Comparison of ENCODE assay signal across 26 mouse cellular contexts in the genomic region with DNA sequence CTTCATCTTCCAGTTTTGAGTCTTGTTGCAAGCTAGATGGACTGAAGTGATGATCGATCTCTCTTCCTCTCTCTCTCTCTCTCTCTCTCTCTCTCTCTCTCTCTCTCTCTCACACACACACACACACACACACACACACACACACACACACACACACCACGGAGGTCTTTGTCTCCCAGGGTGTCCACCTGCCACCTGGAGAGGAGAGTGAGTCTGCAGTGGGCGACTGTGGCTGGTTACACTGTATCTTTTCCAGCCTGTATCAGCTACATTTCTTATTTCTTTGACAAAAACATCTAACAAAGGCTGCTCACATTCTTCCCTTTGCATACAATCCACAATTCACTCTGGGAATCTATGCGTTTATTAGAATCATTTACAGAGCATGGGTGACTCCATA. TPM values are rescaled to one million over a fixed set of nuclear protein-coding genes. Genes with fewer than 3 reads are reported as not detected.
A peak's percentile ranks its signal among the peaks of the same experiment; 100 is the strongest.
DNase-seq lines count a peak whose midpoint lies in the region; ATAC-seq and TF ChIP-seq lines count a peak whose summit lies in the region.
"Had no signal": no experiment of that assay in that cellular context is flagged by ENCODE, and none has a peak within 500 bp of the region (broad histone marks: within the 10 kb centered on the region; RNA-seq: fewer than 3 reads in every experiment).

No protein-coding gene starts in this region.

- H3K4me3 ChIP-seq in heart, embryonic 15.5 days = no peak overlapping the region
- H3K4me3 ChIP-seq in stomach, embryonic 16.5 days (replicated peaks; ENCODE audit: low read length) = no peak overlapping the region
- H3K4me3 ChIP-seq in stomach, postnatal 0 days (ENCODE audit: low read depth, low read length) = no peak overlapping the region
- H3K4me3 ChIP-seq: forebrain, embryonic 10.5 days; forebrain, embryonic 13.5 days; heart, embryonic 13.5 days; hindbrain, embryonic 10.5 days; hindbrain, embryonic 13.5 days; intestine, embryonic 15.5 days had no signal

- no peak for TF ChIP-seq CTCF in stomach, postnatal 0 days (IDR thresholded peaks at IDR 0.05; ENCODE audit: low read depth)

- DNase-seq in heart, postnatal 10 days = no peak
- no peak for DNase-seq in stomach, postnatal 0 days (ENCODE audit: low spot score)
- peak; percentile 32 for DNase-seq in thymus, postnatal 14 days
- no peak for DNase-seq in thymus, postnatal 4 days
- DNase-seq: adrenal gland, postnatal 10 days; adrenal gland, postnatal 36 days; B cell, adult 2 months; cerebellum, adult 18-20 months; cerebellum, adult 9-10 months; cerebellum, postnatal 14 days; gastrocnemius, postnatal 10 days; gastrocnemius, postnatal 36 days; heart, postnatal 36 days had no signal

- no peak for TF ChIP-seq EP300 in stomach, postnatal 0 days (optimal IDR thresholded peaks at IDR 0.05)

- intact Hi-C loops in heart, postnatal 10 days (cut with DNase I) = no loop called here

- no peaks in the 10 kb centered on the region for H3K9me3 ChIP-seq in heart, embryonic 15.5 days (replicated peaks)
- H3K9me3 ChIP-seq in stomach, embryonic 16.5 days (replicated peaks; ENCODE audit: control insufficient read depth, low read length) = no peaks in the 10 kb centered on the region
- no peaks in the 10 kb centered on the region for H3K9me3 ChIP-seq in stomach, postnatal 0 days (ENCODE audit: control insufficient read depth, low read length)
- H3K9me3 ChIP-seq: forebrain, embryonic 10.5 days; forebrain, embryonic 13.5 days; G1E; heart, embryonic 13.5 days; hindbrain, embryonic 10.5 days; hindbrain, embryonic 13.5 days; intestine, embryonic 15.5 days had no signal

- no peaks in the 10 kb centered on the region for H3K27me3 ChIP-seq in heart, embryonic 15.5 days
- no peaks in the 10 kb centered on the region for H3K27me3 ChIP-seq in stomach, embryonic 16.5 days (ENCODE audit: control insufficient read depth, insufficient read depth, low read length)
- no peaks in the 10 kb centered on the region for H3K27me3 ChIP-seq in stomach, postnatal 0 days (ENCODE audit: control insufficient read depth, insufficient read depth, low read length)
- H3K27me3 ChIP-seq: CH12.LX; forebrain, embryonic 13.5 days; heart, embryonic 13.5 days; hindbrain, embryonic 13.5 days; intestine, embryonic 15.5 days; Patski had no signal

- WGBS in heart, embryonic 15.5 days = 82% methylated on average over 4 of the region's 4 CpGs
- 80% methylated on average over 4 of the region's 4 CpGs for WGBS in stomach, embryonic 16.5 days
- 79% methylated on average over 4 of the region's 4 CpGs for WGBS in stomach, postnatal 0 days

- no peak for ATAC-seq in heart, embryonic 15.5 days (replicated peaks; ENCODE audit: insufficient number of reproducible peaks, insufficient read depth, low FRiP score, low read depth)
- no peak for ATAC-seq in stomach, embryonic 16.5 days (ENCODE audit: insufficient read depth, low FRiP score)
- ATAC-seq in stomach, postnatal 0 days (ENCODE audit: low FRiP score, low TSS enrichment) = no peak
- ATAC-seq: forebrain, embryonic 13.5 days; forebrain, embryonic 16.5 days; hindbrain, embryonic 16.5 days; intestine, embryonic 15.5 days; Patski had no signal

- H3K36me3 ChIP-seq in heart, embryonic 15.5 days = no peaks in the 10 kb centered on the region
- H3K36me3 ChIP-seq in stomach, embryonic 16.5 days (ENCODE audit: control insufficient read depth, insufficient read depth, low read length) = no peaks in the 10 kb centered on the region
- H3K36me3 ChIP-seq in stomach, postnatal 0 days (ENCODE audit: control insufficient read depth, insufficient read depth, low read length) = no peaks in the 10 kb centered on the region
- H3K36me3 ChIP-seq: forebrain, embryonic 10.5 days; G1E; heart, embryonic 13.5 days; hindbrain, embryonic 10.5 days; hindbrain, embryonic 13.5 days; intestine, embryonic 15.5 days had no signal

- 0 out of 2 replicates have a peak overlapping the region, but pooled peaks have one; percentile 5 for H3K27ac ChIP-seq in heart, embryonic 15.5 days
- H3K27ac ChIP-seq in stomach, embryonic 16.5 days (ENCODE audit: low read length) = 0 out of 2 replicates have a peak overlapping the region, but pooled peaks have one; percentile 46
- H3K27ac ChIP-seq in stomach, postnatal 0 days (replicated peaks) = no peak overlapping the region
- H3K27ac ChIP-seq: forebrain, embryonic 10.5 days; forebrain, embryonic 13.5 days; heart, embryonic 13.5 days; hindbrain, embryonic 10.5 days; hindbrain, embryonic 13.5 days; intestine, embryonic 15.5 days had no signal

- no peak overlapping the region for H3K4me2 ChIP-seq in heart, embryonic 15.5 days
- no peak overlapping the region for H3K4me2 ChIP-seq in stomach, embryonic 16.5 days (ENCODE audit: low read depth, low read length)
- H3K4me2 ChIP-seq in stomach, postnatal 0 days (replicated peaks; ENCODE audit: low read depth) = no peak overlapping the region
- H3K4me2 ChIP-seq: forebrain, embryonic 13.5 days; heart, embryonic 13.5 days; hindbrain, embryonic 13.5 days; intestine, embryonic 15.5 days had no signal

- peaks cover 15% of the 10 kb centered on the region for H3K4me1 ChIP-seq in heart, embryonic 15.5 days (replicated peaks)
- no peaks in the 10 kb centered on the region for H3K4me1 ChIP-seq in stomach, embryonic 16.5 days (ENCODE audit: control insufficient read depth, insufficient read depth, low read length)
- no peaks in the 10 kb centered on the region for H3K4me1 ChIP-seq in stomach, postnatal 0 days (replicated peaks; ENCODE audit: control insufficient read depth, insufficient read depth)
- H3K4me1 ChIP-seq: forebrain, embryonic 13.5 days; hindbrain, embryonic 13.5 days had no signal

- no peak overlapping the region for H3K9ac ChIP-seq in heart, embryonic 15.5 days
- H3K9ac ChIP-seq in stomach, embryonic 16.5 days (ENCODE audit: low read length) = no peak overlapping the region
- H3K9ac ChIP-seq in stomach, postnatal 0 days (ENCODE audit: low read length) = no peak overlapping the region
- H3K9ac ChIP-seq: forebrain, embryonic 13.5 days; heart, embryonic 13.5 days; hindbrain, embryonic 13.5 days; intestine, embryonic 15.5 days had no signal

RNA-seq across cellular contexts. Expression of a gene that starts 56.4 kb away (rescaled TPM):
- 19.8 and 26.6 TPM in 2 replicates for polyA plus RNA-seq in heart, embryonic 15.5 days (2015; fragmentation: Nextera tagmentation; extraction: Ambion mirVana)
- 1 to 10 TPM; 4.9 to 6.3 TPM for total RNA-seq in heart, postnatal 10 days (2021)
- 37.6 and 39.9 TPM in 2 replicates for polyA plus RNA-seq in stomach, embryonic 16.5 days (2015; fragmentation: Nextera tagmentation; extraction: Ambion mirVana)
- polyA plus RNA-seq in stomach, postnatal 0 days (2015; fragmentation: Nextera tagmentation; extraction: Ambion mirVana) = 7.5 and 8.6 TPM in 2 replicates

RNA-seq across cellular contexts. Expression of a gene that starts 56.5 kb away (rescaled TPM):
- polyA plus RNA-seq in heart, embryonic 15.5 days (2015; fragmentation: Nextera tagmentation; extraction: Ambion mirVana) = 28.5 and 38.9 TPM in 2 replicates
- 10 to 100 TPM; 23.0 to 23.2 TPM for total RNA-seq in heart, postnatal 10 days (2021)
- 46.1 and 47.8 TPM in 2 replicates for polyA plus RNA-seq in stomach, embryonic 16.5 days (2015; fragmentation: Nextera tagmentation; extraction: Ambion mirVana)
- 15.1 and 15.8 TPM in 2 replicates for polyA plus RNA-seq in stomach, postnatal 0 days (2015; fragmentation: Nextera tagmentation; extraction: Ambion mirVana)
